Mouse (Mus musculus) small intestine, adult 2 months (tissue): ENCODE measurements at regions not wholly inside any gene's neighbourhood (a gene's known extent, or its start where the extent isn't known, plus 50 kb on each side); places are given as distances from the start of the nearest gene placed in this dataset.

Experiments
- H3K27ac ChIP-seq: fragments of 200-500 bp; 2 replicates; pipeline ENCODE4 v1.5.1; 2012; ENCODE audit warnings: low read depth, low read length, control low read depth, inconsistent platforms; ENCODE audit not compliant: insufficient read depth
- H3K27me3 ChIP-seq: fragments of 200-500 bp; 2 replicates; pipeline ENCODE4 v1.6.1; 2012; ENCODE audit warnings: mild to moderate bottlenecking, moderate library complexity, low read length, inconsistent platforms; ENCODE audit not compliant: control insufficient read depth, insufficient read depth
- H3K36me3 ChIP-seq: fragments of 200-500 bp; 2 replicates; pipeline ENCODE4 v1.6.1; 2012; ENCODE audit warnings: mild to moderate bottlenecking, low read length, control low read depth, inconsistent platforms; ENCODE audit not compliant: control insufficient read depth, insufficient read depth
- H3K4me1 ChIP-seq: fragments of 200-500 bp; 2 replicates; pipeline ENCODE4 v1.6.1; 2012; ENCODE audit warnings: low read length, inconsistent platforms, mixed read lengths; ENCODE audit not compliant: control insufficient read depth, insufficient read depth, insufficient read length
- H3K4me3 ChIP-seq: fragments of 200-500 bp; 2 replicates; pipeline ENCODE4 v1.5.1; 2012; ENCODE audit warnings: low read depth, mild to moderate bottlenecking, control low read depth, inconsistent platforms, low read length, moderate library complexity
- CTCF ChIP-seq: fragments of 200-500 bp; IDR thresholded peaks from 2 replicates; pipeline ENCODE4 v1.5.1; 2012; ENCODE audit warnings: low read depth, mild to moderate bottlenecking, control low read depth, inconsistent platforms, low read length, moderate library complexity, mixed read lengths; ENCODE audit not compliant: insufficient replicate concordance, insufficient read length; ENCODE audit errors: extremely low read depth
- POLR2A ChIP-seq: fragments of 200-500 bp; IDR thresholded peaks from 2 replicates; pipeline ENCODE4 v1.6.1; 2012; ENCODE audit warnings: low read depth, mild to moderate bottlenecking, control low read depth, inconsistent platforms, low read length, moderate library complexity
- WGBS: fragments of 180-500 bp; shearing (Covaris S2); methylation state at CpG from one replicate; pipeline ENCODE4 v1.1.7; 2018; 5-methylcytosine and 5-hydroxymethylcytosine counted together

GRCm38 (mm10) chr4:48725660-48726348, 62.5 kb downstream of the Cavin4 start:
- peaks cover 1% of the 10 kb centered on the region; the same call in 1 of the 2 replicates for H3K36me3 ChIP-seq
- H3K27me3 ChIP-seq = no peaks in the 10 kb centered on the region
- no peak for TF ChIP-seq POLR2A
- no peak for TF ChIP-seq CTCF
- no peak overlapping the region for H3K4me3 ChIP-seq
- no peaks in the 10 kb centered on the region for H3K4me1 ChIP-seq
- H3K27ac ChIP-seq = no peak overlapping the region
- 65% methylated on average over 13 of the region's 13 CpGs for WGBS

DNA sequence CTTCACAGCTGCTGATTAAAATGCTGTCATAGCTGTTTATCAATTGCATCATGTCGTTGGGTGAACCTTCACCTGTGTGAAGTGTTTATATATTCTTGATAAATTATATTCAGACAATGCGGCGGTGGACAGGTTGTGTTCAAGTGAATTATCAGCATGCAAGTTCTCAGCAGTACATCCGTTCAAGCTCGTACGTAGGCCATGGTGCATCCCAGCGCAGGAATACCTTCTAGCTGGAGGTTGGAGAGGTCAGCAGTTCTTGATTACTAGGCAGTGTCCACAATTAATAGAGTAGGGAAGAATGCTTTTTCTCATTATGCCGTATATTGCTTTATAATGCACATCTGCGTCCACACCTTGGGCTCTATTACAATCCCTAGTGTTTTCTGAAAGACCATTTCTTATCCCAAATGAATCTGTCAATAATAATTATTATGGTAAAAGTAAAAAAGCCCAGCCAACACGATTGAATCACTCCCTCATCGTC, 63.1 kb downstream of the Cavin4 start:
- H3K36me3 ChIP-seq = peaks cover 1% of the 10 kb centered on the region; the same call in 1 of the 2 replicates
- no peak overlapping the region for H3K4me3 ChIP-seq
- H3K27ac ChIP-seq = no peak overlapping the region
- WGBS = 83% methylated on average over 11 of the region's 11 CpGs
- H3K27me3 ChIP-seq = no peaks in the 10 kb centered on the region
- TF ChIP-seq CTCF (no peak), POLR2A (no peak)
- no peaks in the 10 kb centered on the region for H3K4me1 ChIP-seq

- Histone ChIP-seq H3K27me3 (no peaks in the 10 kb centered on the region), H3K36me3 (no peaks in the 10 kb centered on the region), H3K4me3 (no peak overlapping the region), H3K4me1 (no peaks in the 10 kb centered on the region), H3K27ac (no peak overlapping the region)
- 69% methylated on average over 10 of the region's 10 CpGs for WGBS
- TF ChIP-seq CTCF = no peak
- TF ChIP-seq POLR2A = no peak
These were observed 71.7 kb downstream of the Cavin4 start for GRCm38 (mm10) chr4:48734854-48735564.

GRCm38 (mm10) chr4:48746237-48746636, 82.9 kb downstream of the Cavin4 start:
- Histone ChIP-seq H3K4me1 (no peaks in the 10 kb centered on the region), H3K27me3 (no peaks in the 10 kb centered on the region), H3K4me3 (no peak overlapping the region), H3K27ac (no peak overlapping the region), H3K36me3 (no peaks in the 10 kb centered on the region)
- TF ChIP-seq CTCF (no peak), POLR2A (no peak)
- 79% methylated on average over 3 of the region's 3 CpGs for WGBS

- Histone ChIP-seq H3K4me3 (no peak overlapping the region), H3K4me1 (no peaks in the 10 kb centered on the region), H3K27me3 (no peaks in the 10 kb centered on the region), H3K27ac (no peak overlapping the region), H3K36me3 (no peaks in the 10 kb centered on the region)
- WGBS = 45% methylated on average over 7 of the region's 7 CpGs
- TF ChIP-seq CTCF (no peak), POLR2A (no peak)
These were observed 86.3 kb downstream of the Cavin4 start for GRCm38 (mm10) chr4:48749566-48749965.

GRCm38 (mm10) chr4:48750087-48750486, 86.8 kb downstream of the Cavin4 start:
- Histone ChIP-seq H3K27me3 (no peaks in the 10 kb centered on the region), H3K36me3 (no peaks in the 10 kb centered on the region), H3K4me1 (no peaks in the 10 kb centered on the region), H3K27ac (no peak overlapping the region), H3K4me3 (no peak overlapping the region)
- 18% methylated on average over 5 of the region's 5 CpGs for WGBS
- TF ChIP-seq CTCF (no peak), POLR2A (no peak)

DNA sequence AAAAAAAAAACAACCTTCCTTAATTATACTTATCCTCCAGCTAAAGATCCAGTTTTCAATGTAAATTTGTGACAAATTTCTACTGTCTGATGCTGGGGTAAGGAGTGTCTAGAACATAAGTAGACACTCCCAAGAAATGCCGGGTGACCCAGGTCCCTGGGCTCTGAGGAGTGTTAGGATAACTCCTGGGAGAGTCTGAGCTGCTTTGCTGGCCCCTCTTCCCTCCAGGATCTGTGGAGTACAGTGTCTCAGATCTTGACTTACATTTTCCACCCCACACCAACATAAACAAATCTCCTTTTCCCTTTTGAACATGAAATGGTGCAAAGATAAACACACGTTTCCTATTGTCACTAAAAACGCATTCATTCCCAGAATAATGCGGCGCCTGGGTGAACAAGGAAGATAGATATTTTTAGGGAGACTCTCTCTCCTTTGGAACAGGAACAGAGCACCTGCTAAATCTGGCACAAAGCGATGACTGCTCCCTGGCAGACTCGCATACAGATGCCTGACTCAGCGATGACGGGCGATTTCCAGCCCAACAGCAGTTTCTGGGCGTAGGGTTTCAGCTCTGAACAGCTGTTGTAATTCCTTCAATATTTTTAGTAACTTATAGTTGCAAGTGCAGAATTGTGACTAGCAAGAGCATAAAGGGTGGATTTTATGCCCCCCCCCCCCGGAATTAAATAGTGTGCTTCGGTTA, 91.3 kb downstream of the Cavin4 start:
- Histone ChIP-seq H3K36me3 (no peaks in the 10 kb centered on the region), H3K4me3 (no peak overlapping the region), H3K27me3 (no peaks in the 10 kb centered on the region), H3K27ac (no peak overlapping the region), H3K4me1 (no peaks in the 10 kb centered on the region)
- 49% methylated on average over 13 of the region's 13 CpGs for WGBS
- TF ChIP-seq CTCF (no peak), POLR2A (no peak)
